Mouse (Mus musculus): ENCODE results near the gene Pycard. TPM values are rescaled to one million over a fixed set of nuclear protein-coding genes. Genes with fewer than 3 reads are reported as not detected.
"Not testable (repeated sequence)": the region's sequence is repeated elsewhere in the genome, so short reads cannot be mapped to it uniquely, and the experiment has no call there.

Gene Pycard
- polyA plus RNA-seq, 1 experiment, result 126 TPM

DNA sequence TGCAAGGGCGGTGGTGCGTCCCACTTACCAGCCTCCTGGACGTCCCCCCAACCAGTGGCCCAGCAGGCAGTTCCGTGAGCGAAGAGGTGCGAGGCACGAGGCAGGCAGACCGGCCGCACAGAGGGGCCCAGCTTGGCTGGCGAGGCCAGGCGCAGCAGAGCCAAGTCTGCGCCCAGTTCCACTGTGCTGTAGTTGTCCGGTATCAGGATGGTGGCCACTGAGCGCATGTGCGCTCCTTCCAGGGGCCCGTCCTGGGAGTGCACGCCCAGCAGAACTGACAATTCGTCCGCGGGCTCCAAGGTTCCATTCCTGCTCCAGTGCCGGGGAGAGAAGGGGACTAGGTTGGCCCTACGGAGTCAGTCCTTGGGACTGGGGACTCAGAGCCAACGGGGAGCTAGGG lies 49.1 kb downstream of the Pycard start:
- TF ChIP-seq CTCF (IDR thresholded peaks at IDR 0.05; ENCODE audit: low read depth, low read length) (no peak), POLR2A (IDR thresholded peaks at IDR 0.05; ENCODE audit: borderline replicate concordance, low read depth, low read length) (no peak)
- Histone ChIP-seq H3K4me1 (ENCODE audit: control insufficient read depth, insufficient read depth, low read length) (peaks cover 6% of the 10 kb centered on the region), H3K27ac (ENCODE audit: insufficient read depth, low read depth, low read length) (no peak overlapping the region), H3K4me3 (ENCODE audit: insufficient read depth, low read length) (no peak overlapping the region)

DNA sequence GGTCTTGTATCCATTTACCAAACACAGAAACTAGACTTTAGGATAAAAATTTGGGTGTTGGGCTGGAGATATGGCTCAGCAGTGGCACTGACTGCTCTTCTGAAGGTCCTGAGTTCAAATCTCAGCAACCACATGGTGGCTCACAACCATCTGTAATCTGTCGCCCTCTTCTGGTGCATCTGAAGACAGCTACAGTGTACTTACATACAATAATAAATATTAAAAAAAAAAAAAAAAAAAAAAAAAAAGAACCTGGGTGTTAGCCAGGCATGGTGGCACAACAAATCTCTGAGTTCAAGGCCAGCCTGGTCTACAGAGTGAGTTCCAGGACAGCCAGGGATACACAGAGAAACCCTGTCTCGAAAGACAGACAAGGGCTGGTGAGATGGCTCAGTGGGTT lies 51.6 kb downstream of the Pycard start:
- not testable (repeated sequence) for H3K4me3 ChIP-seq (ENCODE audit: insufficient read depth, low read length); H3K4me1 ChIP-seq (ENCODE audit: control insufficient read depth, insufficient read depth, low read length); H3K27ac ChIP-seq (ENCODE audit: insufficient read depth, low read depth, low read length)

Other genes with a start within 250 kb of the Pycard start
- gene Fbxl19, start 249.3 kb downstream of the Pycard start, polyA plus RNA-seq (2012; ENCODE audit: insufficient read depth, insufficient read length, missing spikeins), result 11.9 and 16.5 TPM in 2 replicates
- gene Orai3, start 224.1 kb downstream of the Pycard start, polyA plus RNA-seq (2012; ENCODE audit: insufficient read depth, insufficient read length, missing spikeins), result 44.2 and 45.8 TPM in 2 replicates
- gene Setd1a, start 217.2 kb downstream of the Pycard start, polyA plus RNA-seq (2012; ENCODE audit: insufficient read depth, insufficient read length, missing spikeins), result 28.2 and 30.1 TPM in 2 replicates
- not detected in 2 replicates for gene Gm49388, start 208.3 kb downstream of the Pycard start, polyA plus RNA-seq (2012; ENCODE audit: insufficient read depth, insufficient read length, missing spikeins)
- gene Hsd3b7, start 193.3 kb downstream of the Pycard start, polyA plus RNA-seq (2012; ENCODE audit: insufficient read depth, insufficient read length, missing spikeins), result 43.4 and 47.9 TPM in 2 replicates
- 152 and 168 TPM in 2 replicates for gene Stx4a, start 169.6 kb downstream of the Pycard start, polyA plus RNA-seq (2012; ENCODE audit: insufficient read depth, insufficient read length, missing spikeins)
- not detected in 2 replicates for gene Stx1b, start 169.3 kb downstream of the Pycard start, polyA plus RNA-seq (2012; ENCODE audit: insufficient read depth, insufficient read length, missing spikeins)
- gene Zfp646, start 117.6 kb downstream of the Pycard start, polyA plus RNA-seq (2012; ENCODE audit: insufficient read depth, insufficient read length, missing spikeins), result 14.7 and 16.7 TPM in 2 replicates
- gene Zfp668, start 117.0 kb downstream of the Pycard start, polyA plus RNA-seq (2012; ENCODE audit: insufficient read depth, insufficient read length, missing spikeins), result 8.0 and 9.8 TPM in 2 replicates
- 0.86 and 1.0 TPM in 2 replicates for gene Prss53, start 102.9 kb downstream of the Pycard start, polyA plus RNA-seq (2012; ENCODE audit: insufficient read depth, insufficient read length, missing spikeins)
- not detected in 2 replicates for gene Gm21974, start 98.4 kb downstream of the Pycard start, polyA plus RNA-seq (2012; ENCODE audit: insufficient read depth, insufficient read length, missing spikeins)
- 93.3 and 116 TPM in 2 replicates for gene Vkorc1, start 98.2 kb downstream of the Pycard start, polyA plus RNA-seq (2012; ENCODE audit: insufficient read depth, insufficient read length, missing spikeins)
- 50.9 and 73.8 TPM in 2 replicates for gene Bckdk, start 89.8 kb downstream of the Pycard start, polyA plus RNA-seq (2012; ENCODE audit: insufficient read depth, insufficient read length, missing spikeins)
- 23.7 and 29.1 TPM in 2 replicates for gene Kat8, start 81.4 kb downstream of the Pycard start, polyA plus RNA-seq (2012; ENCODE audit: insufficient read depth, insufficient read length, missing spikeins)
- not detected in 2 replicates for gene Prss8, start 63.8 kb downstream of the Pycard start, polyA plus RNA-seq (2012; ENCODE audit: insufficient read depth, insufficient read length, missing spikeins)
- 1.7 and 2.6 TPM in 2 replicates for gene Prss36, start 47.1 kb downstream of the Pycard start, polyA plus RNA-seq (2012; ENCODE audit: insufficient read depth, insufficient read length, missing spikeins)
- gene Fus, start 26.4 kb downstream of the Pycard start, polyA plus RNA-seq (2012; ENCODE audit: insufficient read depth, insufficient read length, missing spikeins), result 318 and 323 TPM in 2 replicates
- not detected in 2 replicates for gene Trim72, start 10.1 kb upstream of the Pycard start, polyA plus RNA-seq (2012; ENCODE audit: insufficient read depth, insufficient read length, missing spikeins)
- 515 and 564 TPM in 2 replicates for gene Itgam, start 68.8 kb upstream of the Pycard start, polyA plus RNA-seq (2012; ENCODE audit: insufficient read depth, insufficient read length, missing spikeins)
- gene Gm49368, start 68.8 kb upstream of the Pycard start, polyA plus RNA-seq (2012; ENCODE audit: insufficient read depth, insufficient read length, missing spikeins), result 1.7 and 11.3 TPM in 2 replicates
- 5.8 and 7.0 TPM in 2 replicates for gene Itgax, start 135.7 kb upstream of the Pycard start, polyA plus RNA-seq (2012; ENCODE audit: insufficient read depth, insufficient read length, missing spikeins)
- 0.52 TPM in 1 of 2 replicates, not detected in the other for gene Itgad, start 160.5 kb upstream of the Pycard start, polyA plus RNA-seq (2012; ENCODE audit: insufficient read depth, insufficient read length, missing spikeins)
- 1.2 TPM in 1 of 2 replicates, not detected in the other for gene Cox6a2, start 212.5 kb upstream of the Pycard start, polyA plus RNA-seq (2012; ENCODE audit: insufficient read depth, insufficient read length, missing spikeins)
- 14.6 and 15.0 TPM in 2 replicates for gene Armc5, start 243.5 kb upstream of the Pycard start, polyA plus RNA-seq (2012; ENCODE audit: insufficient read depth, insufficient read length, missing spikeins)
- gene 9130023H24Rik, start 244.2 kb upstream of the Pycard start, polyA plus RNA-seq (2012; ENCODE audit: insufficient read depth, insufficient read length, missing spikeins), result 2.5 and 2.8 TPM in 2 replicates

All from bone marrow macrophage, adult 2 months (primary cell).